Mouse (Mus musculus): ENCODE data around the gene Brwd1.

GRCm38 (mm10) chr16:96039538-96039937 is 42.8 kb downstream of the Brwd1 start:
- TF ChIP-seq GATA1 (IDR thresholded peaks at IDR 0.05; ENCODE audit: low read length): no peak
- TF ChIP-seq TAL1 (IDR thresholded peaks at IDR 0.05; ENCODE audit: low read length): no peak
